Mouse (Mus musculus) gastrocnemius, postnatal 14 days (tissue): ENCODE results near the gene Smarca4. TPM values are rescaled to one million over a fixed set of nuclear protein-coding genes. Genes with fewer than 3 reads are reported as not detected.

ENCODE experiments used
- DNase-seq: peaks from one replicate; pipeline ENCODE4 v3.0.0; 2021; ENCODE audit warnings: mixed read lengths
- intact Hi-C: fragments of 180-260 bp; cut with DNase I; formaldehyde crosslinking; loops from one replicate; pipeline ENCODE4 v1.15.1; 2025; ENCODE audit warnings: low total_unique reads
- total RNA-seq, 2 experiments: library from RNA; stranded (reverse); gene quantifications; 2 replicates each; pipeline ENCODE4 v1.2.3; 2021

The Smarca4 gene
- total RNA-seq, 2 experiments from 2014 or later = 42.5 to 49.8 TPM

DNA sequence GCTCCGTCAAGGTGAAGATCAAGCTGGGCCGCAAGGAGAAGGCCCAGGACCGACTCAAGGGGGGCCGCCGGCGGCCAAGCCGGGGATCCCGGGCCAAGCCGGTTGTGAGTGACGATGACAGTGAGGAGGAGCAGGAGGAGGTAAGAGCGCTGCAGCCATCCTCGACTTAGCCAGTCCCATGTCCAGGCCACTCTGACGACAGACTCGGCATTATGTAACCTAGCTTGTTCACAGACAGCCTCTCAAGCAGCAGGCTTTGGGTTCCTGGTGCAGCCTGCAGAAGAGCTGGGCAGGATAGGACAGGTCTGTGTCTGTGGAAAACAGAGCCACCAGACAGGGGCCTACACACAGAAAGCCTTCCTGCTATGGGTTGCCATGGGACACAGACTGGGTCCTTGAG, 85.1 kb downstream of the Smarca4 start:
- intact Hi-C loops = no loop called here
- no peak for DNase-seq

DNA sequence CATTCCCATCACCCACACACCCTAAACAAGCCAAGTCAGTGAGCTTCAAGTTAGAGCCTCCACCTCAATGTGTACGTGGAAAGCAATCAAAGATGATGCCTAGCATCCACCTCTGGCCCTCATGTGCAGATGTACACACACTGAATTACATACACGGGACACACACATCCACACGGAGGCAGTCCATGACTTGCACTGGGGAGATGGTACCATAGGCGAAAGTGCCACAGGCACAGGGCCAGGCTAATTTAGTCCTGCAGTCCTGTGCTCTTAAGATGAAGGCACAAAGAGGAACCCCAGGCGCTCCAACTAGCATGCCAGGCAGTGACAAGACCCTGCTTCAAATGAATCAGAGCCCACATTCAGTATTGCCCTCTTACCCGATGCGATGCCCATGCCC, 87.5 kb downstream of the Smarca4 start:
- intact Hi-C loops = no loop called here
- no peak for DNase-seq

DNA sequence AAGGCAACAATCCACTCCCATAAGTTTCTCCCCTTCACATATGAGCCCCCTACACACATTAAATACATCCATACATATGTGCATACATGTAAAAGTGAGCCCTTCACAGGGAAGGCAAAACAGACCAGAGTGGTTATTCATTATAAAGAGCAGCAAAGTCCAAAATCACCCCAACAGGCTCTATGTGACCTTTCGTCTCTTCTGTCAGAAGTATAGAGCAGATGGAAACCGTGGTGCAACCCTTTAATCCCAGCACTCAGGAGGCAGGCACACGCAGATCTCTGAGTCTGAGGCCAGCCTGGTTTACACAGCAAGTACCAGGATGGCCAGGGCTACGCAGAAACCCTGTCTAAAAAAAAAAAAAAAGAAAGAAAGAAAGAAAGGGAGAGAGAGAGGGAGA, 90.1 kb downstream of the Smarca4 start:
- intact Hi-C loops = no loop called here

DNA sequence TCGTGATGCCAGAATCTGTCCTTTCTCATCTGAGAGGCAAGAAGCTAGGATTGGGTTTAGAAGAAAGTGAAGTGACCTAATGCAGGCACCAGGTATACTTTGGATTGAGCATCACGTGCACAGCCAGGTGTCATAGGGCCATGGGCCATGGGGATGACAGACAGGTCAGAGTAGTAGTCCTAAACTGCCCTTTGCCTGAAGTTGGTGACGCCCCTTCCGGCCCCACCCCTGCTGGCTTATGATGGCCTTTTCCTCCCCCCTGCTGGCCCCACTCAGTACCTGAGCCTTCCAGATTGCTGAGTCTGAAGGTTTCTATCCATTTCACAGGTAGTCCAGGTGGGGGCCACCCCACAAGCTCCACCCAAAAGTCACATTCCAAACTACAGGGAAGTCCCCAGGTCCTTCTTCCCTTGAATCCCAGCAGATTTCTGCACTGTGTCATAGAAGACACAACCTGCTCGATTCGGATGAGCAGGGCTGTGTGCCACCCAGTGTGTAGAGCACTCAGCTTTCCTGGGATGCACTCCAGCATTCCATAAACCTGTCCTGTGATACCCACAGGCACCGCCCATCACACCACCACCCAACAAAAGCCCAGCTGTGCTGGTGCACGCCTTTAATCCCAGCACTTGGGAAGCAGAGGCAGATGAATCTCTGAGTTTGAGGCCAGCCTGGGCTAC, 90.8 kb downstream of the Smarca4 start:
- intact Hi-C loops = no loop called here
- no peak for DNase-seq

More for the DNA sequence above, 90.1 kb downstream of the Smarca4 start:
- DNase-seq = no peak

DNA sequence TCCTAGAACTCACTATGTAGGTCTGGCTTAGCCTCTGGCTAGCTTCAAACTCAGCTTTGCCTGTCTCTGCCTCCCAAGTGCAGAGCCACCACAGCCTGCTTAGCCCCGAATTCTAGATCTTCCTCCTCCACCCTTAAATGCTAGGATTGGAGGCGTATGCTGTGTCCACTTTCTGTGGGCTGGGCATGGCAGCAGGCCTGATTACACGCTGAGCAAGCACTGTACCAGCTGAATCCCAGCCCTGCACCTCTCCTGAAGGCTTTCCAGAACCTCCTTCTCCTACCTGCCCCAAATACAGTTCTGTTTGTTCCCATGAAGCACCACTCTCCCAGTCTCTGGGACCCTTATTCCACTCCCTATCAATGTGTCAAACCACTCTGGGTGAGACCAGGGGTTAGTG, 93.4 kb downstream of the Smarca4 start:
- intact Hi-C loops = no loop called here
- no peak for DNase-seq

DNA sequence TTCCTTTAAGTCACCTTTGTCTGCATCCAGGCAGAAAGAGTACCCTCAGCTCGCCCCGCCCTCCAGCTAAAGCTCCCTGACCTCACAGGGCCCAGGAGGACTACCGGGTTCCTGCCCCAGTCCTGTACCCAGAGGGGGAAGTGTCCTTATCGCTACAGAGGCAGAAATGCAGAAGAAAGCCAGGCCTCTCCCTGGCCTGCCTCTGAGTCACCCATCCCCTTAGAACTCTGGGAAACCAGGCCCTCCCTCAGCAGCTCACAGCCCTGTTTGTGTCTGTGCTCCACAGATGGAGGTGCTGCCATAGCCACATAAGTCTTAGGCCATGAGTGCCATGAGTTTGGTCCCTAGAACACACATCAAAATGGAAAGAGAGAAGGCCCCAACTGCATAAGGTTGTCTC, 99.3 kb downstream of the Smarca4 start:
- intact Hi-C loops = no loop called here
- no peak for DNase-seq

DNA sequence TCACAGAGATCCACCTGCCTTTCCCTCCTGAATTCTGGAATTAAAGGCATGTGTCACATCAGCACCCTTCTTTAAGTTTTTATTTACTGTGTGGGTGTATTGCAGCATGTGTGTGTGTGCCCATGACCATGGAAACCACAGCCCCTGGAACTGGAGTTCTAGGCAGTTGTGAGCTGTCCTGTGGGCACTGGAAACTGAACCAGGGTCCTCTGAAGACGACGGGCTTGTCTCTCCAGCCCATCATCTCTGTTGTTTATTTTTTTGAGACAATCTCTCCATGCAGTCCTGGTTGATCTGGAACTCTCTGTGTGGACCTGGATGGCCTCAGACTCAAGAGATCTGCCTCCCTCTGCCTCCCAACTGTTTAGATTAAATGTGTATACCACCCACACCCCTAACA, 101.0 kb downstream of the Smarca4 start:
- no peak for DNase-seq
- intact Hi-C loops = no loop called here

DNA sequence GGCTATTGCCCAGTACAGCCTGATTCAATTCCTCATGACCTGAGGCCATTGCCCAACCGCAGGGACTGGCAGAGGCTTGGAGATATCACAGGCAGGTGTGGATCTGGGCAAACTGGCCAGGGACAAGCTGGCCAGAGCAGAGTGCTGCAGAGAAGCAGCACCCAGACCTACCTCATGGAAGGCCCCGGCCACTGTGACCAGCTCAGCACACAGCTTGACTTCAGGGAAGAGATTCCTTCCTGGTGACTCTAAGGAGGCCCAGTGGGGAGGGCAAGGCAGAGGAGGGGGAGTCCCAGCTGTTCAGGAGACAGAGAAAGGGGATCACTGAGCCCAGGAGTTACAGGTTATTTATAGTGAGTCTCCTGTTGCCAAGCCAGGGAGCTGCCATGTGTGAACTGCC, 105.1 kb downstream of the Smarca4 start:
- intact Hi-C loops = no loop called here
- DNase-seq = no peak

DNA sequence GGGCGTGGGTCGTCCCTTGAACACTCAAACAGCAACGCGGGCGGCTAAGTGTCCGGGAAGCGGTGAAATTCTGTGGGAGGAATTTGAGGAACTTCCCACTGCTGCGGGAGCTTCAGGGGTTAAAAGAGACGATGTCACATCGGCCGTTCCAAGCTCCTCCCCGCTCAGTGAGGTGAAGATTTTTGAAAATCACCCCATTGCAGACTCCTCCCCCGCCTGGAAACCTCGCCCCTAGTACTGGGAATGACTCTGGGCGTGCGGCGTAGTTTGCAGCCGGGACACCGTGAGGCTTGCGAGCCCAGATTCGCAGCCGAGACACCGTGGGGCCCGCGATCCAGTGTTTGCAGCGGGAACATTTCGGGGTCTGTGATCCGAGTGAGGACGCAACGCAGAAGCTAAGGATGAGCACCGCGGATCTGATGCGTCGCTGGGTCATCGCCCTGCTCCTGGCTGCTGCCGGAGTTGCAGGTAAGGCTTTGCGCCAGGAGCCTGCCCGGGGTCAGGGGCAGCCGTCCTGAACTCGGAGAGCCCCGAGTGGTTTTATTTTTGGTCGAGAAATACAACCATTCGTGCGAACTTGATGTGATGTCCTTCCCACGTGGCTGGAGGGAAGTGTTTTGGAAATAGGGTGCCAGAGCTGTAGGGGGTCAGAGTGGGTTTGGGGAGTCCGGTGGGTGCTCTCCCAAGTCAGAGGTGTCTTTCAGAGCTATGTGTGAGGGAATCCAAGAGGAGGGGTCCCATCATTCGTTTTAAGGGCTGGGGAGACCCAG, 107.6 kb downstream of the Smarca4 start, which contains the start of gene Ldlr:
Ldlr (plus strand) TSS at position 107 of the 770 bp plus-strand sequence.
- peak; percentile 89 for DNase-seq
- intact Hi-C loops = no loop called here

DNA sequence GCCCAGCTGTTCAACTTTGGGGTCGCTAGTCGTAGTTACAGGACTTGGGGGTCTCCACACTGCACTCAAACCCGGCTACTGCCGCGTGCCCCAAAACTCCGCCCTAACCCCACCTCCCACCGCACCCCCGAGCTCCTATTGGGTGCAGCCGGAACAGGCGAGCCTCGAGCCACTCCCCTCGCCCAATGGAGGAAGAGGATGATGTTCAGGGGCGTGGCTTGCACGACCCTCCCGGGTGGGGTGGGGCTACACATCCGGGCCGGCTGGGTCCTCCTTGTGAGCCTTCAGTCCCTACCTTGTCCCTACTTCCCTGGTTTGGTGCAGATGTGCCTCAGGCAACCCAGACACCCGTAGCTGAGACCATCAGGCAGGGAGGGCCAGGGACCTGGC, 108.2 kb downstream of the Smarca4 start:
- intact Hi-C loops = no loop called here
- peak; percentile 94 for DNase-seq

DNA sequence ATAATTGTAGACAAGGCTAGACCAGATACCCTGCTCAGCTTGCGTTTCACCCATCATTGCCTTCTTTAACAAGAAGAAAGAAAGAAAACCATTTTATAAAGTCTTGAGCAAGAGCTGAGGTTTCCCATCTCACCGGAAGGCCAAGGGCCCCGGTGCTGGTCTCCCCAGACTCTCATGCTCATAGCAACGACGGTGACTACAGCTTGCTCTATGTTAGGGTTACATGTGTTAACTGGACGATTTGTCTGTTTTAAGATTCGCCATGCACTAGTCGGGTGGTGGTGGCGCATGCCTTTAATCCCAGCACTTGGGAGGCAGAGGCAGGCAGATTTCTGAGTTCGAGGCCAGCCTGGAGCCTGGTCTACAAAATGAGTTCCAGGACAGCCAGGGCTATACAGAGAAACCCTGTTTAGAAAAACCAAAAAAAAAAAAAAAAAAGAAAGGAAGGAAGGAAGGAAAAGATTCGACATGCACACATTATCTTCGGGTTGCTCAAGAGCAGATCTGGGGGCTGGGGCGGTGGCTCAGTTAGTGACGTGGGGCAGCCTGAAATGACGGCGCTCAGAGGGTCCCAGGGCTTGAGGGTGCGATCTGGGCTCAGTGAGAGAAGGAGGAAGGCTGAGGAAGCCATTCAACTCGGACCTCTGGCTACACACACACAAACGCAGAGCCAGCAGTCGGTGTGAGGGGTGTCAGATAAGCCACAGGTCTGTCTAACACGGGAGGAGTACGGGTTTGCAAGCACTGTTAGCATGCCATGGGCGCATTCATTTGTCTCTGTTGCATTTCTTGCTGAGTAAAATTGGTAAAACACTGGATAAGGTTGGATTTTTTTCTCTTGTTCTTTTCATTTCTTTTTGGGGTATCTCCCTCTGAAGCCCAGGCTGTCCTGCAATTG, 109.5 kb downstream of the Smarca4 start:
- no peak for DNase-seq
- intact Hi-C loops = no loop called here

DNA sequence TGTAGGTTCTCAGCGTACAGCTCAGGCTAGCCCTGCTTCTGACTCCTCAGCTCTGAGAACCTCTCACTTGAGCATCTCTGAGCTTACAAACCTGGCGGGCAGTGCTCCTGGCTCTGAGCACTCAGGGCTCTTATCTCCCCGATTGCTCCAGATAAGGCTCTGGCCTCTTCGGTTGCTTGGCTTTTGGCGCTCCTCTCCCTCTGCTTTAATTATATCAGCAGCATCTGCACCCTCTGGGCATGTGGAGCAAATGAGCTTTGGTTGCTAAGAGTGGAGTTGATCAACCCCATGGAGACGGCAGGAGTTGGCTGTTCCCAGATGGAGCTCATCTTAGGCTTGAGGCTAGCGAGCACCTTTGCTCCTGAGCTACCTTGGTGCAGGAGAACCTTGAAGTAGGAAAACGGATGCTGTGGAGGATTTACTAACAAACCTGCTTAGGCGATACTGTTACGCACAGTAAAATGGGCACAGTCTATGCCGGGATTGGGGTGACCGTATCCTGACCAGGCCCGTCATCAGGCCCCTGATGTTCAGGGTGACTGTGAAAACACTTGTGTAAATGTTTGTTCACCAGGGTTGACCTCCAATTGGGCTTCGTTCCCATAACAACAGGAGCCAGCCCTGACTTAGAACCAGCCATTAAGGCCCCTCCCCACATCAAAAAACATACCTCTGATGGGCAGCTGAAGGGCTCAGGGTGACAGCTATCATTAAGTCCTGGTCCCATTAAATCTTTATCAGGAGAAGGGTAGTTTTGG, 110.4 kb downstream of the Smarca4 start:
- intact Hi-C loops = no loop called here
- DNase-seq = no peak

DNA sequence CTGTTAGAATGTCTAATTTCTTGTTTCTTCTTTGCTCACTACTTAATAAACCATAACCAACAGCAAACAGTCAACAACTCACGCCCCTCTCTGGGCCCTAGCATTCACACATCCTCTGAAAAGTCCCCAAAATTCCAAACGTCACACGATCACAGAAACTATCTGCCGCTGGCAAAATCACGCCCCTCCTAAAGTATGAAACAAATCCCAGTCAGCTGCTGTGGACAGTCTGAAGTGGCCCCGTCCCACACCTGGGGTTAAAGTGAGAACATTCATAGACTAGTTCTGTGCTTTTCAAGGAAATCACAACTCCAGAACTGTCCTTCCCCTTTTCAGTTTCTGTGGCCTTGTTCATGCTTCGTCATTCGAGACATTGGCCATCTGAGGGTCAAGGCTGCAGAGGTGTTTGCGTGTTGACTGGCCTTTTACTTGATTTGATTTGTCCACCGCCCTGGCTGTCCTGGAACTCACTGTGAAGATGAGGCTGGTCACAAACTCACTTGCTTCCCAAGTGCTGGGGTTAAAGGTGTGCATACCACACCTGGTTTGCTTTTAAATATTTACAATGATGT, 112.4 kb downstream of the Smarca4 start:
- no peak for DNase-seq
- intact Hi-C loops = no loop called here

DNA sequence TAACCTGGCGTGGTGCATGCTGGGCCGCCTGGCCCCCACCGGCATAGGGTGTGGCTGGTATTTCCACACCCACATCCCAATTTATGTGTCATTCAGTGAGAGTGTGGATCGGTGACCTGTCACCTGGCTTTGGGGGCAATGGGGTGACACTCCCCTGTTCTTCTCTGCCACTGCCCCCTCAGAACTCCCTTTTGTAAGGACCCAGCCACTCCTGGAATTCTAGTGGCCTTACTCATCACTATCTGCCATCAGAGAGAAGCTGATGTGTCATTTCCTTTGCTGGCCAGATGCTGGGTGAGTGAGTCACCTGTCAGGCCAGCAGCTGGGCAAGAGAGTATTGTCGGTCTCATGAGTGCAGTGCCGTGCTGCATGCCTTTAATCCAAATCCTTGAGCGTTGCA, 113.3 kb downstream of the Smarca4 start:
- intact Hi-C loops = no loop called here
- no peak for DNase-seq

DNA sequence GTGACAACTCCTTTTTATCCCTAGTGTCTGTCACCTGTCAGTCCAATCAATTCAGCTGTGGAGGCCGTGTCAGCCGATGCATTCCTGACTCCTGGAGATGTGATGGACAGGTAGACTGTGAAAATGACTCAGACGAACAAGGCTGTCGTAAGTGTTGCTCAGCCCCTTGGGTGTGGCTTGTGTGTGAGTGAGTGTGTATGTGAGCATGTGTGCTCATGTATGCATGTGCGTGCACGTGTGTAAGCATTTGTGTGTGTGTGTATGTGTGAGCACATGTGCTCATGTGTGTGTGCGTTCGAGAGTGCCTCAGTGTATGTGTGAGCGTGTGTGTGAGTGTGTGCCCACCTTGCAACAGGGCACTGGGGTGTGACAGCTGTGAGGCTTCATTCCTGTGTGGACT, 116.3 kb downstream of the Smarca4 start:
- no peak for DNase-seq
- intact Hi-C loops = no loop called here

DNA sequence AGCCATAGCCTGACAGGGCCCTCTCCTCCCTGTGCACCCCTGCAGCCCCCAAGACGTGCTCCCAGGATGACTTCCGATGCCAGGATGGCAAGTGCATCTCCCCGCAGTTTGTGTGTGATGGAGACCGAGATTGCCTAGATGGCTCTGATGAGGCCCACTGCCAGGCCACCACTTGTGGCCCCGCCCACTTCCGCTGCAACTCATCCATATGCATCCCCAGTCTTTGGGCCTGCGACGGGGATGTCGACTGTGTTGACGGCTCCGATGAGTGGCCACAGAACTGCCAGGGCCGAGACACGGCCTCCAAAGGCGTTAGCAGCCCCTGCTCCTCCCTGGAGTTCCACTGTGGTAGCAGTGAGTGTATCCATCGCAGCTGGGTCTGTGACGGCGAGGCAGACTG, 117.5 kb downstream of the Smarca4 start:
- DNase-seq = no peak
- intact Hi-C loops = no loop called here

DNA sequence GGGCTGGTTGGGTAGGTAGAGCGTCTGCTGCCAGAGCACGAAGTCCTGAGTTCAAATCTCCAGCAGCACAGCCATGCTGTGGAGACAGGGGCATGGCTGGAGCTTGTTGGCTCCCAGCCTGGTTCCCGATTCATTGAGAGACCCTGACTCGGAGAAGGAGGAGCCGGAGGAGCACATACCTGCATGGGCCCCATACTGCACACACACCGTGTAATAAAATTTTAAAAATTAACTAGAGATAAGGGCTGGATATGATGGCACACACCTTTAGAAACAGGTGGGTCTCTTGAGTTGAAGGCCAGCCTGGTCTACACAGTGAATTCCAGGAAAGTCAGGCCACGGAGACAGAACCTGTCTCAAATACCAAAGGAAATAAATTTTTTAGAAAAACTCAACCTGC, 118.0 kb downstream of the Smarca4 start:
- intact Hi-C loops = no loop called here
- no peak for DNase-seq

DNA sequence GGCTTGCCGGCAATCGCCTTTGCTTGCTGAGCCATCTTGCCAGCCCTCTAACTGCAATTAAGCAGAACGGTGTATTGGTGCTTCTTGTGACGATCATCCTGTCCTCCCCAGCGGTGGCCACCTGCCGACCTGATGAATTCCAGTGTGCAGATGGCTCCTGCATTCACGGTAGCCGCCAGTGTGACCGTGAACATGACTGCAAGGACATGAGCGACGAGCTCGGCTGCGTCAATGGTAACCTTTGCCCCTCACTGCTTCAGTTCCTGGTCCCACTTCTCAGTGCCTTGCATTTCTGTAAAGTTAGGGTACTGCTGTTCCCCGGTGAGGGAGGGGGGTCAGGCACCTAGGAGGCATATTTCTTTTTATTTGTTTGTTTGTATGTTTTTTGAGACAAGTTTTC, 119.2 kb downstream of the Smarca4 start:
- intact Hi-C loops = no loop called here
- DNase-seq = no peak

DNA sequence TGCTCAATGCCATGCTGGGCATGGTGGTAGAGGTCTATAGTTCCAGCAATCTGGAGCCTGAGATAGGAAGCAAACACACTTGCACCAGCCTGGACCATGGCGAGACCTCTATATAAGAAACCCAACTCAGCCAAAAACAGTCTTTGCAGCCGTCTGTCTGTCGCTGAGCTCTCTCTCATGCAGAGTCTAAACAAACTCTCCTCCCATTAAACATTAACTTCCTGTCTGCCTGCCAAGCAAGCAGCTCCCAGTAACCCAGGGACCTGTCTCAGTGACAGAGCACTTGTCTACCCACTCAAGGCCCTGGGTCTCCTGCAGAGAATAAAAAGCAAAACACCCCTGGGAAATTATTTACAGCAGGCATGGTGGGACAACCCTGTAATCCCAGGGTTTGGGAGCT, 120.6 kb downstream of the Smarca4 start:
- intact Hi-C loops = no loop called here
- no peak for DNase-seq
